Mouse (Mus musculus): Measurements from ENCODE around the gene Slc45a2.

Slc45a2 gene

DNA sequence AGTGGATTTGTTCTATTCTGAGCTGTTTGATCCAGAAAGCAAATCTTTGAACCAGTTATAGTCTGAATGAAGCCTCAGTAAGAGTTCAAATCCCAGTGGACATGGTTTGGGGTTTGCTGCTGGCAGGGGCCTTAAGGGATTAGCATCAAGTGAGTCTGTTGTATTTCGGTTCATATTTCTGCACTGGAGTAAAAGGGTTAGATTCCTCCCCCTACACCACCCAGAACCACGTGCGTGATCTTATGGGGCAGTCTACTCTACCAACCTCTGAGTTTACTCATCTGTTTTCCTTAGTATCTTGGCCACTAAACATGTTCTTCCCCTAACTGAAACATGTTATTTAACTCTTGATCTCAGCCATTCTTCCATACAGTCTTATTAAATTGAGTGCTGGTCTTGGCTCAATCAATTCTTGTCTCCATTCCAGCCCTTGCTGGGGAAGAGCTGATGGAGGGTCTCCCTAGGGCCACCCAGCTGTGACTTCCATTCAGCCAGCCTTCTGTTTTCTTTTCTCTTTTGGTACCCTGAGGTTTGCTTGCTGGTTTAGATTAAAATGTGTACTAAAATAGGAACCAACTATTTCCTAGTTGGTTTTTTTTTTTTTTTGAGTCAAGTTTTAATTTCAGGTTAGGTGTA, 75.3 kb downstream of the Slc45a2 start:
- no peak for DNase-seq
